11 mouse cellular contexts compared by ENCODE assay signal in genomic region chr4:155776704-155777335, GRCm38 (mm10). TPM values are rescaled to one million over a fixed set of nuclear protein-coding genes. Genes with fewer than 3 reads are reported as not detected.
A peak's percentile ranks its signal among the peaks of the same experiment; 100 is the strongest.
DNase-seq lines count a peak whose midpoint lies in the region; ATAC-seq lines count a peak whose summit lies in the region.
"Had no signal": no experiment of that assay in that cellular context is flagged by ENCODE, and none has a peak within 500 bp of the region (broad histone marks: within the 10 kb centered on the region; RNA-seq: fewer than 3 reads in every experiment).

No protein-coding gene starts in this region.

- H3K4me2 ChIP-seq in hindbrain, embryonic 16.5 days (ENCODE audit: low read length) = no peak overlapping the region
- H3K4me2 ChIP-seq: embryonic facial prominence, embryonic 12.5 days had no signal

- H3K27me3 ChIP-seq in hindbrain, embryonic 16.5 days (replicated peaks; ENCODE audit: control insufficient read depth, insufficient read depth, low read length) = peaks cover 11% of the 10 kb centered on the region

- peak; percentile 51 to 61 for DNase-seq in frontal cortex, adult 2 months (ENCODE audit: extremely low spot score in 1 of 2, low spot score in 1 of 2)
- DNase-seq in frontal cortex, postnatal 14 days (ENCODE audit: low spot score in 2 of 2) = no peak
- peak; percentile 43 to 46 for DNase-seq in layer of hippocampus, adult 8-10 months (ENCODE audit: low spot score in 2 of 2)
- no peak for DNase-seq in layer of hippocampus, postnatal 10 days (ENCODE audit: low spot score in 2 of 2)
- DNase-seq in 3T3-L1 (ENCODE audit: low read depth, low spot score) = peak; percentile 31
- peak; percentile 88 for DNase-seq in embryo, embryonic 9.5 days (ENCODE audit: extremely low spot score)
- DNase-seq in thymus, postnatal 4 days = no peak

- no peaks in the 10 kb centered on the region for H3K9me3 ChIP-seq in hindbrain, embryonic 16.5 days (ENCODE audit: control insufficient read depth, low read length)
- H3K9me3 ChIP-seq: embryonic facial prominence, embryonic 12.5 days had no signal

- H3K9ac ChIP-seq in hindbrain, embryonic 16.5 days (ENCODE audit: low read depth, low read length) = no peak overlapping the region
- H3K9ac ChIP-seq: embryonic facial prominence, embryonic 12.5 days had no signal

- WGBS in hindbrain, embryonic 16.5 days = 45% methylated on average over 2 of the region's 2 CpGs

- peaks cover 18% of the 10 kb centered on the region for H3K4me1 ChIP-seq in hindbrain, embryonic 16.5 days (ENCODE audit: control insufficient read depth, insufficient read depth, low read depth, low read length)

- no peak overlapping the region for H3K4me3 ChIP-seq in hindbrain, embryonic 16.5 days (ENCODE audit: low read length)
- H3K4me3 ChIP-seq: embryonic facial prominence, embryonic 12.5 days had no signal

- ATAC-seq in hindbrain, embryonic 16.5 days = no peak
- ATAC-seq: midbrain, embryonic 16.5 days had no signal

- no peak overlapping the region for H3K27ac ChIP-seq in hindbrain, embryonic 16.5 days (ENCODE audit: low read depth, low read length)
- H3K27ac ChIP-seq: embryonic facial prominence, embryonic 12.5 days had no signal

- no peaks in the 10 kb centered on the region for H3K36me3 ChIP-seq in hindbrain, embryonic 16.5 days (ENCODE audit: control insufficient read depth, insufficient read depth, low read length)
- H3K36me3 ChIP-seq: embryonic facial prominence, embryonic 12.5 days had no signal

RNA-seq across cellular contexts. Expression of gene Vwa1, which starts 2.3 kb away (rescaled TPM):
- polyA plus RNA-seq in frontal cortex, adult 2 months (2012; rRNA removed) = 30.7 and 31.8 TPM in 2 replicates
- 10 to 100 TPM; 13.3 to 14.9 (median 14.2) TPM for total RNA-seq in layer of hippocampus, adult 8-10 months (2022)
- total RNA-seq in layer of hippocampus, postnatal 10 days (2021) = 10 to 100 TPM; 16.3 to 18.2 TPM
- 38.0 and 39.0 TPM in 2 replicates for polyA plus RNA-seq in hindbrain, embryonic 16.5 days (2015; fragmentation: Nextera tagmentation; extraction: Ambion mirVana)

RNA-seq across cellular contexts. Expression of gene Tmem88b, which starts 8.9 kb away (rescaled TPM):
- 24.2 and 26.8 TPM in 2 replicates for polyA plus RNA-seq in frontal cortex, adult 2 months (2012; rRNA removed)
- 10 to 100 TPM; 30.2 to 36.9 (median 34.5) TPM for total RNA-seq in layer of hippocampus, adult 8-10 months (2022)
- total RNA-seq in layer of hippocampus, postnatal 10 days (2021) = 1 to 10 TPM; 3.5 to 4.5 TPM
- polyA plus RNA-seq in hindbrain, embryonic 16.5 days (2015; fragmentation: Nextera tagmentation; extraction: Ambion mirVana) = 0.89 and 1.3 TPM in 2 replicates

RNA-seq across cellular contexts. Expression of gene Ankrd65, which starts 13.4 kb away (rescaled TPM):
- polyA plus RNA-seq in frontal cortex, adult 2 months (2012; rRNA removed) = not detected in 2 replicates
- total RNA-seq in layer of hippocampus, adult 8-10 months (2022) = not detected
- total RNA-seq in layer of hippocampus, postnatal 10 days (2021) = not detected
- polyA plus RNA-seq in hindbrain, embryonic 16.5 days (2015; fragmentation: Nextera tagmentation; extraction: Ambion mirVana) = not detected in 2 replicates
- total RNA-seq: adrenal gland, adult 18-20 months had no signal
- polyA plus RNA-seq: embryonic facial prominence, embryonic 12.5 days; midbrain, embryonic 16.5 days had no signal

RNA-seq across cellular contexts. Expression of gene Atad3a, which starts 15.9 kb away (rescaled TPM):
- polyA plus RNA-seq in frontal cortex, adult 2 months (2012; rRNA removed) = 88.4 and 95.8 TPM in 2 replicates
- total RNA-seq in layer of hippocampus, adult 8-10 months (2022) = 10 to 100 TPM; 62.3 to 79.7 (median 65.0) TPM
- 10 to 100 TPM; 68.7 to 71.4 TPM for total RNA-seq in layer of hippocampus, postnatal 10 days (2021)
- polyA plus RNA-seq in hindbrain, embryonic 16.5 days (2015; fragmentation: Nextera tagmentation; extraction: Ambion mirVana) = 93.9 and 100 TPM in 2 replicates

RNA-seq across cellular contexts. Expression of gene Mrpl20, which starts 25.9 kb away (rescaled TPM):
- 101 and 116 TPM in 2 replicates for polyA plus RNA-seq in frontal cortex, adult 2 months (2012; rRNA removed)
- 10 to 100 TPM; 74.2 to 85.2 (median 78.2) TPM for total RNA-seq in layer of hippocampus, adult 8-10 months (2022)
- 100 to 1,000 TPM; 109 to 114 TPM for total RNA-seq in layer of hippocampus, postnatal 10 days (2021)
- 251 and 267 TPM in 2 replicates for polyA plus RNA-seq in hindbrain, embryonic 16.5 days (2015; fragmentation: Nextera tagmentation; extraction: Ambion mirVana)

Comparison
In these comparisons a context has a peak if more than half of its experiments do, and no peak if none do; other contexts are left out.
1. DNase-seq: peak in frontal cortex, adult 2 months (2 of 2), layer of hippocampus, adult 8-10 months (2 of 2), 3T3-L1 (single experiment) and embryo, embryonic 9.5 days (single experiment); none in frontal cortex, postnatal 14 days (0 of 2), layer of hippocampus, postnatal 10 days (0 of 2) and thymus, postnatal 4 days (single experiment).
2. RNA of gene Tmem88b, which starts 8.9 kb away (total RNA-seq): 30.2 to 36.9 TPM in layer of hippocampus, adult 8-10 months; 3.5 to 4.5 TPM in layer of hippocampus, postnatal 10 days; every median in the first group is over 4 times any median in the second.